Mouse (Mus musculus): Measurements from ENCODE around the gene Lrmda. TPM values are rescaled to one million over a fixed set of nuclear protein-coding genes. Genes with fewer than 3 reads are reported as not detected.

Gene Lrmda
- total RNA-seq, 2 experiments from 2014 or later, result 0.48 to 0.76 TPM

GRCm38 (mm10) chr14:23094546-23095157, 1075.1 kb downstream of the Lrmda start:
- no peak for DNase-seq (ENCODE audit: low spot score in 2 of 2)
- intact Hi-C loops (cut with DNase I), result no loop called here

- DNase-seq (ENCODE audit: low spot score in 2 of 2), result no peak
- intact Hi-C loops (cut with DNase I), result no loop called here
Observed at GRCm38 (mm10) chr14:23095158-23096016, 1075.9 kb downstream of the Lrmda start.

GRCm38 (mm10) chr14:23096017-23096336, 1076.5 kb downstream of the Lrmda start:
- intact Hi-C loops (cut with DNase I), result no loop called here
- no peak for DNase-seq (ENCODE audit: low spot score in 2 of 2)

GRCm38 (mm10) chr14:23096405-23096804, 1076.9 kb downstream of the Lrmda start:
- intact Hi-C loops (cut with DNase I), result no loop called here

More at GRCm38 (mm10) chr14:23096405-23096804, 1076.9 kb downstream of the Lrmda start:
- no peak for DNase-seq (ENCODE audit: low spot score in 2 of 2)

Small RNAs within 50 kb of the gene (microRNA-seq; reads per million reads assigned to microRNA genes)
- gene Gm27532, result 0 reads per million in 2 experiments

Other genes with a start within 250 kb of the Lrmda start
- gene Vdac2, start 194.5 kb upstream of the Lrmda start, total RNA-seq (2021), result 100 to 1,000 TPM; 207 to 226 TPM
- 10 to 100 TPM; 28.3 to 31.5 TPM for gene Comtd1, start 170.7 kb upstream of the Lrmda start, total RNA-seq (2021)
- 1 to 10 TPM; 2.2 to 4.8 TPM for gene Zfp503, start 30.1 kb upstream of the Lrmda start, total RNA-seq (2021)